Mouse (Mus musculus) neural tube, embryonic 13.5 days (tissue): ENCODE measurements around the gene Gstp1. TPM values are rescaled to one million over a fixed set of nuclear protein-coding genes. Genes with fewer than 3 reads are reported as not detected.

ENCODE experiments used
- ATAC-seq: fragments of 200-750 bp; cut with Nextera tagmentation; 2 replicates; pipeline ENCODE4 v1.8.0; 2017; ENCODE audit warnings: low read depth, mild to moderate bottlenecking, moderate TSS enrichment, moderate library complexity
- H3K27ac ChIP-seq: fragments of 300-500 bp; sonication (generic); replicated peaks from 2 replicates; pipeline ENCODE4 v1.5.1; 2015; ENCODE audit warnings: moderate library complexity, mild to moderate bottlenecking, inconsistent platforms
- H3K27me3 ChIP-seq: fragments of 300-500 bp; sonication (generic); 2 replicates; pipeline ENCODE4 v1.6.1; 2015; ENCODE audit warnings: mild to moderate bottlenecking, inconsistent platforms
- H3K36me3 ChIP-seq: fragments of 300-500 bp; sonication (generic); 2 replicates; pipeline ENCODE4 v1.6.1; 2015; ENCODE audit warnings: mild to moderate bottlenecking, inconsistent platforms
- H3K4me1 ChIP-seq: fragments of 300-500 bp; sonication (generic); replicated peaks from 2 replicates; pipeline ENCODE4 v1.6.1; 2015; ENCODE audit warnings: inconsistent platforms
- H3K4me2 ChIP-seq: fragments of 300-500 bp; sonication (generic); 2 replicates; pipeline ENCODE4 v1.6.1; 2015; ENCODE audit warnings: inconsistent platforms, mild to moderate bottlenecking, moderate library complexity
- H3K4me3 ChIP-seq: fragments of 300-500 bp; sonication (generic); 2 replicates; pipeline ENCODE4 v1.5.1; 2015; ENCODE audit warnings: mild to moderate bottlenecking, inconsistent platforms
- H3K9ac ChIP-seq: fragments of 300-500 bp; sonication (generic); 2 replicates; pipeline ENCODE4 v1.6.1; 2015; ENCODE audit warnings: moderate library complexity, mild to moderate bottlenecking, inconsistent platforms
- H3K9me3 ChIP-seq: fragments of 300-500 bp; sonication (generic); 2 replicates; pipeline ENCODE4 v1.6.1; 2016; ENCODE audit warnings: inconsistent platforms
- WGBS: fragments of 180-500 bp; shearing (Covaris S2); methylation state at CpG from one replicate; pipeline ENCODE4 v1.1.7; 2015; 5-methylcytosine and 5-hydroxymethylcytosine counted together
- polyA plus RNA-seq: library from polyadenylated mRNA; unstranded; fragments of >200 nt; fragmentation: Nextera tagmentation; extraction: Ambion mirVana; gene quantifications from 2 replicates; pipeline ENCODE4 v1.2.1, GENCODE M21; 2015

Gene Gstp1
- polyA plus RNA-seq, 1 experiment from 2014 or later = 433 TPM

DNA sequence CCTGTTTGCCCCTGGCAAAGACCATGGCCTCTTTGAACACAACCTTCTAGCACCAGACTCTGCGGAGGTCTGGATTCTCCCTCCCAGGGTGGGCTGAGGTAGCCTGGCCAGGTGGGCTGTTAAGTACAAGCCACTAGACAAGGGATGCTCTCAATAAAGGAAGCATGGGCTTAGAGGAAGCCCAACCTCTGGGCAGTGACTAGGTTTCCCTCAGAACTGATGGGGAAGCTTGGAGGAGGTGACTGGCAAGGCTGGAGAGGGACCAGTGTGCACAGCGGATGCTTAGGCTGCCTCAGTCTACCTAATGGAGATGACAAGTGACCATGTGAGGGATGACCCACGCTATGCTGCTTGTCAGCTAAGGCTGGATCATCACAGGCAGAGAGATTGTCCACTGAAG, 45.8 kb downstream of the Gstp1 start:
- peaks cover 4% of the 10 kb centered on the region; the same call in 1 of the 2 replicates for H3K4me1 ChIP-seq

DNA sequence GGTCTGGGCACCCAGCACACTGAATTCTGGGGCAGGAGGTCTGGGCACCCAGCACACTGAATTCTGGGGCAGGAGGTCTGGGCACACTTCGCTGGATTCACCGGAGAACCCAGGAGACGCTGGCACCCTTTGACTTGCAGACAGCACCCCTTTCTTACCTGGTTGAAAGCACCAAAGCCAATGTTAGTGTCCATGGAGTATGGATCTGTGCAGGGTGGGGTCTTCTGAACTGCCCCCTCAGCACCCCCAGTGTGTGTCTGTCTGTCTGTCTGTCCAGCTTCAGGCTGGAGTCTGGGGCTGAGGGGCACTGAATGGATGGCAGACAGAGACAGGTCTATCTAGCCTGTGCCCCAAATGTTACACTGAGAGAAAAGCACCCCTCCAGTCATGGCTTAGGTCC, 46.2 kb downstream of the Gstp1 start:
- 98% methylated on average over 3 of the region's 3 CpGs for WGBS
- Histone ChIP-seq H3K9me3 (no peaks in the 10 kb centered on the region; the same call in 1 of the 2 replicates), H3K36me3 (no peaks in the 10 kb centered on the region), H3K4me1 (peaks cover 8% of the 10 kb centered on the region; the same call in 1 of the 2 replicates), H3K4me2 (no peak overlapping the region), H3K9ac (no peak overlapping the region), H3K4me3 (no peak overlapping the region), H3K27me3 (no peaks in the 10 kb centered on the region), H3K27ac (no peak overlapping the region)
- ATAC-seq = no peak

More for the DNA sequence above, 45.8 kb downstream of the Gstp1 start:
- no peak for ATAC-seq
- Histone ChIP-seq H3K27me3 (no peaks in the 10 kb centered on the region), H3K4me3 (no peak overlapping the region), H3K27ac (no peak overlapping the region), H3K4me2 (no peak overlapping the region), H3K9me3 (no peaks in the 10 kb centered on the region; the same call in 1 of the 2 replicates), H3K36me3 (no peaks in the 10 kb centered on the region), H3K9ac (no peak overlapping the region)
- WGBS = 89% methylated on average over 3 of the region's 3 CpGs

DNA sequence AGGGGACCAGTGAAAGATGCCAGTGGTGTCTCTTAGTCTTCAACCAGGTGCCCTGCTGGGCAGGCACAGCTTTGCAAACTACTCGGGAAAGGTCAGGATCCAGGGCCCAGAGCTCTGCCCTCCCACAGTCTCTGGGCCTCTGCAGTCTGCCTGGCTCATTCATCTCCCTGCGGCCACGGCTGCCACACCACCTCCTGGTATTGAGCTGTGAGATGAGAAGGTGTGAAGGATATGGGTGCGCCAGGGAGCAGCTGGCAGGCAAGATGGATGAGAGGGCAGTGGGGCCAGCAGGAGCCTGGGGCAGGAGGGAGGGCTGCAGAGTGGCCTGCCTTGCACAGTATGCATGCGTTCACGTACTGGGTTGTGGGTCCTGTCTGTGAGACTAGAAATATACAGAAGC, 47.0 kb downstream of the Gstp1 start:
- Histone ChIP-seq H3K27me3 (no peaks in the 10 kb centered on the region), H3K9me3 (no peaks in the 10 kb centered on the region; the same call in 1 of the 2 replicates), H3K4me3 (no peak overlapping the region), H3K9ac (0 out of 2 replicates have a peak overlapping the region, but pooled peaks have one; percentile 17), H3K27ac (no peak overlapping the region), H3K36me3 (no peaks in the 10 kb centered on the region), H3K4me2 (no peak overlapping the region), H3K4me1 (peaks cover 16% of the 10 kb centered on the region; the same call in 1 of the 2 replicates)
- 50% methylated on average over 6 of the region's 6 CpGs for WGBS
- ATAC-seq = no peak

DNA sequence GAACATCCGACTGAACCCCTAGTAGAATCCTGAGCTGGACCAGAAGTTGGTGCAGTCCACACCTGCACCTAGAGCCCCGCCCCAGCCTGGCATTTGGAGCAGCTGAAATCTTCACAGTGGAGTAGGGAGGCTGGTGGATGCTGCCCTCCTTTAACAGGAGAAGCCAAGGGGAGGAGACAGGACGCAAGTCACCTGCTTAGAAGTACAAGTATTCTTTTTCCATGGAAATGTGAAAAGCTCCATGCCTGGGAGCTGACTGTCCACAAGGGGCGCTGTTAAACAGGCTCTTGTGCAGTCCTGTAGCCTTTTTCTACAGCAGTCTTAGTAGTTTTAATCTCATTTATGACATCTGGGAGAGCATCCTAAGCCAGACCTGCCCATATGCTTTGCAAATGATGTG, 49.0 kb downstream of the Gstp1 start:
- H3K4me2 ChIP-seq = no peak overlapping the region
- no peak overlapping the region for H3K27ac ChIP-seq
- peaks cover 34% of the 10 kb centered on the region for H3K4me1 ChIP-seq
- no peaks in the 10 kb centered on the region for H3K27me3 ChIP-seq
- no peak overlapping the region for H3K9ac ChIP-seq
- WGBS = 87% methylated on average over 4 of the region's 4 CpGs
- H3K36me3 ChIP-seq = no peaks in the 10 kb centered on the region
- no peak overlapping the region for H3K4me3 ChIP-seq
- no peak for ATAC-seq
- no peaks in the 10 kb centered on the region; the same call in 1 of the 2 replicates for H3K9me3 ChIP-seq

DNA sequence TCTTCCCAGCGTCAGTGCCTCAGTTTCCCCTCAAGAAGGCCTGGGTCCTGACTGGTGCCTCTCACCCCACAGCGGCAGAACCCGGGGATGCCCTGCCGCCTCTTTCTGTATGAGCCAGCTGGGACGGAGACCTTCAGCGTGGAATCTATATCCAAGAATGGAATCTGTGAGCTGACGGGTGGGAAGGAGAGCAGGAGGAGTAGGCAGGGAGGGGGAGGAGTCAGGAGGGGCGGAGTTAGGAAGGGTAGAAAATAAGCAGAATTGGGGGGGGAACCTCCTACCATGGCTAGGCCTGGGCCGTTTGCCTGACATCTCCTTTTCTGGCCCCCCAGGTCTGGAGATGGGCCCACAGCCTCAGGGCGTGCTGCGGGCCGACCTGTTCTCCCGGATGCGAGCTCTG, 49.7 kb downstream of the Gstp1 start:
- no peaks in the 10 kb centered on the region for H3K27me3 ChIP-seq
- H3K4me2 ChIP-seq = no peak overlapping the region
- H3K4me3 ChIP-seq = no peak overlapping the region
- 91% methylated on average over 14 of the region's 14 CpGs for WGBS
- H3K27ac ChIP-seq = no peak overlapping the region
- H3K9ac ChIP-seq = no peak overlapping the region
- no peaks in the 10 kb centered on the region; the same call in 1 of the 2 replicates for H3K9me3 ChIP-seq
- H3K36me3 ChIP-seq = no peaks in the 10 kb centered on the region
- ATAC-seq = no peak
- peaks cover 40% of the 10 kb centered on the region for H3K4me1 ChIP-seq

DNA sequence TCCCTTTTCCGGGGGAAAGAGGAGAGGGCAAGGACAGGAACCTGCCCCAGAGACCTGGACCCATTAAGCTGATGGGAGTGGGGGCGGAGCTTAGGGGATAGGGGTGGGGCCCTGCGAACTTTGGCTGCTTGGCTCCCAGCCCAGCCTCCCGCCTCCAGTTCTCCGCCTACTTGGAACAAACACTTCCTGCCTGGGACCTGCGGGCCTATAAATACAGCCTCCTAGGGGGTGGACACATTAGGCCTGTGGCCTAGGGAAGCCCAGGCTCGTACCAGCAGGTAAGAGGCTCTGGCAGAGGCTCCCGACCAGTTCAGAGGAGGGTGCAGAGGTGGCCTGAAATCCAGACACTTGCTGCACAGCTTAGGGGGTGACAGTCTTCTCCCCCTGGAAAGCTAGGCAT, 51.5 kb downstream of the Gstp1 start, which contains the start of gene Acy3:
Gene Acy3 (plus strand): TSS at position 237 of the 400 bp plus-strand sequence.
- no peak within 1 kb of the TSS for H3K4me2 ChIP-seq
- H3K36me3 ChIP-seq = no peaks in the 10 kb centered on the region
- peaks cover 40% of the 10 kb centered on the region for H3K4me1 ChIP-seq
- peak within 1 kb of the TSS; percentile 23; the same call in 1 of the 2 replicates for H3K9ac ChIP-seq
- H3K27me3 ChIP-seq = no peaks in the 10 kb centered on the region
- H3K27ac ChIP-seq = peak within 1 kb of the TSS; percentile 33; the same call in 1 of the 2 replicates
- no peaks in the 10 kb centered on the region; the same call in 1 of the 2 replicates for H3K9me3 ChIP-seq
- no peak within 1 kb of the TSS for H3K4me3 ChIP-seq
- WGBS = 12% methylated on average over 8 of the region's 8 CpGs
- ATAC-seq = peak; percentile 55; the same call in 1 of the 2 replicates

Other genes starting within 250 kb of the Gstp1 start
- 51.5 and 54.6 TPM in 2 replicates for gene Chka, start 186.2 kb downstream of the Gstp1 start, polyA plus RNA-seq
- 18.4 and 18.9 TPM in 2 replicates for gene Tcirg1, start 130.9 kb downstream of the Gstp1 start, polyA plus RNA-seq
- gene Ndufs8, start 125.2 kb downstream of the Gstp1 start, polyA plus RNA-seq = 286 and 302 TPM in 2 replicates
- gene Aldh3b1, start 108.2 kb downstream of the Gstp1 start, polyA plus RNA-seq = 1.9 and 2.2 TPM in 2 replicates
- 11.8 and 13.5 TPM in 2 replicates for gene Unc93b1, start 102.8 kb downstream of the Gstp1 start, polyA plus RNA-seq
- gene Aldh3b3, start 79.3 kb downstream of the Gstp1 start, polyA plus RNA-seq = not detected in 2 replicates
- gene Aldh3b2, start 65.7 kb downstream of the Gstp1 start, polyA plus RNA-seq = 0.14 and 0.32 TPM in 2 replicates
- 2.3 and 3.9 TPM in 2 replicates for gene Acy3, start 51.4 kb downstream of the Gstp1 start, polyA plus RNA-seq
- gene Tbx10, start 45.2 kb downstream of the Gstp1 start, polyA plus RNA-seq = not detected in 2 replicates
- gene Nudt8, start 37.4 kb downstream of the Gstp1 start, polyA plus RNA-seq = 22.5 and 22.9 TPM in 2 replicates
- 4.7 and 6.0 TPM in 2 replicates for gene Gm49405, start 37.4 kb downstream of the Gstp1 start, polyA plus RNA-seq
- 6.0 and 7.1 TPM in 2 replicates for gene Doc2g, start 34.7 kb downstream of the Gstp1 start, polyA plus RNA-seq
- 217 and 222 TPM in 2 replicates for gene Ndufv1, start 25.2 kb downstream of the Gstp1 start, polyA plus RNA-seq
- gene Gstp2, start 8.0 kb upstream of the Gstp1 start, polyA plus RNA-seq = 1.5 and 1.7 TPM in 2 replicates
- not detected in 2 replicates for gene Gstp3, start 21.6 kb upstream of the Gstp1 start, polyA plus RNA-seq
- not detected in 2 replicates for gene Cabp2, start 43.6 kb upstream of the Gstp1 start, polyA plus RNA-seq
- gene Cdk2ap2, start 59.2 kb upstream of the Gstp1 start, polyA plus RNA-seq = 82.6 and 86.4 TPM in 2 replicates
- gene Pitpnm1, start 62.0 kb upstream of the Gstp1 start, polyA plus RNA-seq = 37.0 and 37.8 TPM in 2 replicates
- gene Aip, start 87.9 kb upstream of the Gstp1 start, polyA plus RNA-seq = 92.4 and 94.0 TPM in 2 replicates
- not detected in 2 replicates for gene Gpr152, start 101.8 kb upstream of the Gstp1 start, polyA plus RNA-seq
- 0.14 TPM in 2 replicates for gene Cabp4, start 106.0 kb upstream of the Gstp1 start, polyA plus RNA-seq
- gene Coro1b, start 110.6 kb upstream of the Gstp1 start, polyA plus RNA-seq = 119 and 120 TPM in 2 replicates
- gene Ptprcap, start 115.6 kb upstream of the Gstp1 start, polyA plus RNA-seq = 0.54 and 1.2 TPM in 2 replicates
- gene Rps6kb2, start 125.4 kb upstream of the Gstp1 start, polyA plus RNA-seq = 62.7 and 63.6 TPM in 2 replicates
- 5.1 and 6.6 TPM in 2 replicates for gene Carns1, start 137.5 kb upstream of the Gstp1 start, polyA plus RNA-seq
- gene Tbc1d10c, start 153.3 kb upstream of the Gstp1 start, polyA plus RNA-seq = 0.80 and 0.88 TPM in 2 replicates
- 683 and 709 TPM in 2 replicates for gene Ppp1ca, start 154.1 kb upstream of the Gstp1 start, polyA plus RNA-seq
- 23.5 and 24.9 TPM in 2 replicates for gene Rad9a, start 163.7 kb upstream of the Gstp1 start, polyA plus RNA-seq
- 0.67 and 0.79 TPM in 2 replicates for gene Clcf1, start 176.3 kb upstream of the Gstp1 start, polyA plus RNA-seq
- not detected in 2 replicates for gene AC109138.7, start 176.4 kb upstream of the Gstp1 start, polyA plus RNA-seq
- gene Pold4, start 193.9 kb upstream of the Gstp1 start, polyA plus RNA-seq = 21.0 and 22.1 TPM in 2 replicates
- gene Ssh3, start 231.2 kb upstream of the Gstp1 start, polyA plus RNA-seq = 7.2 and 8.2 TPM in 2 replicates
- gene Ankrd13d, start 245.2 kb upstream of the Gstp1 start, polyA plus RNA-seq = 29.8 and 33.1 TPM in 2 replicates